Mouse (Mus musculus) lung, adult 2 months (tissue): Measurements from ENCODE around the gene Mybpc1.

Experiments
- CTCF ChIP-seq: fragments of 200-500 bp; IDR thresholded peaks from 2 replicates; pipeline ENCODE4 v1.5.1; 2011; ENCODE audit warnings: mild to moderate bottlenecking, low read length, control low read depth; ENCODE audit not compliant: insufficient read depth
- POLR2A ChIP-seq: fragments of 200-500 bp; IDR thresholded peaks from 2 replicates; pipeline ENCODE4 v1.6.1; 2011; ENCODE audit warnings: low read depth, mild to moderate bottlenecking, control low read depth, low read length, borderline replicate concordance; ENCODE audit errors: extremely low read depth

GRCm38 (mm10) chr10:88606686-88607085 lies 1.7 kb upstream of the Mybpc1 start:
- TF ChIP-seq POLR2A (no peak), CTCF (no peak)
